Mouse (Mus musculus): ENCODE data around the gene Acvr1. TPM values are rescaled to one million over a fixed set of nuclear protein-coding genes. Genes with fewer than 3 reads are reported as not detected.

The Acvr1 gene
- total RNA-seq, 1 experiment from 2014 or later, result not detected

DNA sequence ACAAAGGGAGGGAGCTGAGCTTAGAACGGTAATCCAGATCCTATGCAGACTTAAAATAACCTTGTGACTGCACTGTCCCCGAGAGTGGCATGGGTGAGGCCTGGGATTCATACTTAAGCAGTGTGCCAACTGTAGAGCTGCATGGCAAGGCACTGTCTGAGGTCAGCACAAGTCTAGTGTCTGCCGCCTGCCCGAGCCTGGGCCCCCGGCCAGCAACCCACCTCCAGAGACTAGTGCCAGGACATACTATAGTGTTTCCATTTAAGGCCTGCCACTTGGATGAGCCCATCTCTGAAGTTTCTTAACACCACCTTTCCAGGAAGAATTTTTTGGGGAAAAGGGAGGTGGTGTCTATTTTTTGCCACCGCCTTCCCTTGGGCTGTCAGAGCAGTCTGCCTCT, 1.7 kb downstream of the Acvr1 start:
- ATAC-seq (ENCODE audit: extremely low read depth, insufficient number of reproducible peaks, low FRiP score, poor library complexity, severe bottlenecking), result no peak

DNA sequence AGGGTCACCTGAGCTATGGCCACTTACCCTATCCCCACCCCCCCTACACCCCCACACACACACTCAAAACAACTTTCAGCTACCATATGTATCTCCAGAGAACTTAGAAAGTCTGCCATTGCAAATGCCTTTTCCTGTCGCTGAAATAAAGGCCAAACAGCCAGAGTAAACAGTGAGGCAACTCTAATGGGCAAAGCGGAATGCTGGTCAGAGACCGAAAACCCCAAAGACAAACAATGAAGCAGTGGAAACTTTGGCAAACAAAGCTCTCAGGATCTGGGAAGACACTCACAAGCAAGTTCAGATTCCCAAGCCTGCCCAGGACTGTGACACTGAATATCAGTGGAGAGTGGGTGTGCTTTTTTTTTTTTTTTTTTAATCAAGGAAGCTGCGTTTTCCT, 4.8 kb downstream of the Acvr1 start:
- no peak for ATAC-seq (ENCODE audit: extremely low read depth, insufficient number of reproducible peaks, low FRiP score, poor library complexity, severe bottlenecking)

DNA sequence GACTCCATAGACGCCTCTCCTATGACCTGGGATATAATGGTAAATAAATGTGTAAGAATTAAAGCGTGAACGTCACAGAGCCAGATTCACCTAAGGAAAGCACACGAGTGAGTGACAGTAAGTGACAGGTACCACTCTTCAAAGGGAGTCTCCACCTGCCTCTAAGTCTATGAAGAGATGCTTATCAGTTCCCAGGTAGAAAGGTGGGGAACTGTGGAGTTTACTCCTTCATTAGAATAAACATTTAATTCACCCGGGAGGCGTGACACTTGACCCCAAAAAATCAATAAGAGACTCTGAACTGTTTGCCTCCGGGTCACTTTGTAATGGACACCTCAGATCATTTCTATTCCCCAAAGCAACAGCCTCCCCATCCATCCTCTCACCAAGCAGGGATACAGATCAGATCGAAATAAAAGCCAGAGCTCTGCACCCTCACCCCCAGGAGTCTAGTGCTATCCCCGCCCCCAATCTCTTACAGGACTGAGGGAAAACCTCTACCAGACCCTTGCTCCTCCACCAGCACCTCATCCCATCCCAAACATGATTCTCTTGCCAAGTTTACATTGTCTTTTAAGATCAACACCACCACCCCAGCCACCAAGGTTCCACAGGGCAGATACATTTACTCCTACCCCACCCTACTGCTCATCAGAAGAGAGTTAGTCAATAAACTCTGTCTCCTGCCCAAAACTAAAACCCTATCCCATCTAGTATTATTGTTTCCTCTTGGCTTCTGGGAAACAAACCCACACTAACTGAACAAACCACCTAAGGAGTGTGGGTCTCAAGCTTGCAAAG, 9.7 kb downstream of the Acvr1 start:
- no peak for ATAC-seq (ENCODE audit: extremely low read depth, insufficient number of reproducible peaks, low FRiP score, poor library complexity, severe bottlenecking)

DNA sequence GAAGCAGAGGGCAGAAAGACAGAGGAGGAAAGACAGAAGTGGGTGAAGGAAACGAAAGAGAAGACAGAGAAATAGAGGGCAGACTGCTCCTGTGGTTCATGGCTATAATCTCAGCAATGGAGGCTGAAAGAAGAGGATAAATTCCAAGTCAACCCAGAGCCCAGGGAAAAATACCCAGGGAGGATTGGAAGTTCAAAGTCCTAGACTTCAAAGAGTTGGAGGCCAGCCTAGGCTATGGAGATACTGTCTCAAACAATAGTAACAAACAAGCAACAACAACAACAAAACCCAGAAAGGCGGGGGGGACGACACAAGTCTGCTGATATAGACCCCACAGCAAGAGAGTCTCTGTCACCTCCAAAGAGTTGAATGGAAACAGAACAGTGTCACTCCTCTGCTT, 14.7 kb downstream of the Acvr1 start:
- ATAC-seq (ENCODE audit: extremely low read depth, insufficient number of reproducible peaks, low FRiP score, poor library complexity, severe bottlenecking), result no peak

DNA sequence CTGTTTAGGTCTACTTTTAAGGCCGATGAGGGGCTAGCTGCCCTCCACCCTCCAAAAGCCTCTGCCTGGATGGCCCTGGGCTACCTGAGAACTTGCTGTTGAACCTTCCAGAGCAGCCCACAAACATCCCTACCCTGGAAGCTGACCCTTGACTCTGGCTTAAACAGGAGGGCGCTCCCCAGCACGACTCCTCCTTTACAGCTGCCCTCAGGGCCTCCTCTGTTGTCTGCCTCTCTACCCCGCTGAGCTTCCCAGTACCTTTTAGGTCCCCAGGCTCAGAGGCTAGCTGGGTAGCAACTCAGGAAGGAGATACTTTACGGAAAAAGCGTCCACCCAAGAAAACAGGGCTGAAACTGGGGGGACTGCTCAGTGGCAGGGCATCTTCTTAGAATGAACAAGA, 15.1 kb downstream of the Acvr1 start:
- no peak for ATAC-seq (ENCODE audit: extremely low read depth, insufficient number of reproducible peaks, low FRiP score, poor library complexity, severe bottlenecking)

DNA sequence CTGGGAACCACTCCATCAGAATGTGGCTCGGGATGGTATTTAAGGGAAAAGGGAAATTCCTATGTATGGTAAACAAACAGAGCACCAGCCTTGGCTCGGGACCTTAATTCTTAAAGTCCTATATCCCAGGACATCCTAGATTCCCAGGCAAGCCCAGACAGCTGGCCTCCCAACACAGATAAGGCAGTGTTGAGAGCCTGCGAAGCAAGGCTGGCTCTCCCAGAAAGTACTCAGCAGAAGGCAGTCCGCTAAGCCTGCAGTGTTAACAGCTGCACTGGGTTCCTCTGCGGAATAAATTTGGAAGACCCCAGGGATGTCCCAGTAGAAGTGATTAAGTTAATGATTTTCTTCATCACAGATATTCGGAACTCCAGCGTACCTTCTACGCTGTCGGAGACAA, 16.5 kb downstream of the Acvr1 start:
- no peak for ATAC-seq (ENCODE audit: extremely low read depth, insufficient number of reproducible peaks, low FRiP score, poor library complexity, severe bottlenecking)

DNA sequence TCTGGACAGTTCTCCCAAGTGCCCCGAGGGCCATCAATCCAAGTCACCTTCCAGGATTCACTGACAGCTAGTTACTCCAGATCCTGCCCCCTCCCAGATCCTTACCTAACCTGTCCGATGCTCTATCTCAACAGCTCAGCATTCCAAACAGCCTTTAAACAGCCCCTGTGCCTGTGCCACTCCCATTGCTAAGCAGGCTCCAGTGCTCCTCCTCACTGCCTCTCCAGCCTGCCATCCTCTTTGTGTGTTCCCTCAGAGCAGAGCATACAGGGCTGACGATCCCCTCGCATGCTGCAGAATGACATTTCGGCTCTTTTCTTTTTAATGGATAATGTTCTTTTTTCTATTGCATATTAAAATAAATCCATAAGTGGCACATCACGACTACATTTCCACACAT, 17.0 kb downstream of the Acvr1 start:
- no peak for ATAC-seq (ENCODE audit: extremely low read depth, insufficient number of reproducible peaks, low FRiP score, poor library complexity, severe bottlenecking)

DNA sequence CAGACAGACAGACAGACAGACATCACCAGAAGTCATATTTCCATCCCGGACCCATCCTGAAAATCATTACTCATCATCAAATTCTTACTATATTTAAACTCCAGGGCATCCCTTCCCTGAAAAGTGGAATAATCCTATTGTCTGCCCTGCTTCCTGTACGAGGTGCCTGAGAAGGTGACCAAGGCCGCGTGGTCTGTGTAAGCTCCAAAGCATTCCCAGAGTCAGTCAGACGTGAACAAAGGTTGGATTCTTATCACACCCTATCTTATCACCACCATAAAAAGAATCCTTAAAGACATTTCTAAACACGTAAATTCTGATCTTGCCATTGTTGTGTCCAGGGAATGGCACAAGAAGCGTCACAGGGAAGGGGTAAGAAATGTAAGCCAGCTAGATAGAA, 18.0 kb downstream of the Acvr1 start:
- no peak for ATAC-seq (ENCODE audit: extremely low read depth, insufficient number of reproducible peaks, low FRiP score, poor library complexity, severe bottlenecking)

DNA sequence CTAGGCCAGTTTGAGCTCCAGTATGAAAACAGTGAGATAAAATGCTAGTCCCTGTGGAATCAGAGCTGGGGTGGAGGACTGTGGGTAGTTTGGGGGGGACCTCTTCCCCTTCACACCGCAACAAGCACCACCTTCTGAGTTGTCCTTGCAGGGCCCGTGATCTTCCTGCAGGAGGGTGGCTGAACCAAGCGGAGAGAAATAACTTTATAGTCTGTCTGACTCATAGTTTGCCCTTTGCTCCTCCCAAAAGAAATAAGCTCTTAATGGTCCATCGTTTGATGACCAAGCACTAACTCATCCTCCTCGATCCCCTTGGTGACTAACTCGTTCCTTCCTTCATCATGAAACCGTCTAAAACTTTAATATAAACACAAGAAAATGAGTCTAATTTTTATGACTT, 20.7 kb downstream of the Acvr1 start:
- ATAC-seq (ENCODE audit: extremely low read depth, insufficient number of reproducible peaks, low FRiP score, poor library complexity, severe bottlenecking), result no peak

DNA sequence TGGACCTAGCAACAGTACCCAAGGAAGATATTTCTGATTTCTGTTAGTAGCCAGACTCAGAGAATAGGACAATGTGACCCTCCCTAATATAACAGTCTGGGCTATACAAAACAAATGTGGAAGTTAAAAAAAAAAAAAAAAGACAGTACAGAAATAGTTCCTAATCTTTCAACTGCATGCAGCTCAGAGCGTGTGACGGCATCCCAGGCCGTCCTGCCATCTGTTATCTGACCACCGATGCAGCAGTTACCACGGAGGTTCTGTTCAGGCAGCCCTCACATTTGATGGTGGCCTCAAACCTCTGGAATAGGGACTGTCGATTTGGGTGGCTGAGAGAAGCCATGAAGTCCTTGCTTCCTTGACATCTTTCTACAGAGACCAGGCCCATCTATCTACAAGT, 22.6 kb downstream of the Acvr1 start:
- no peak for ATAC-seq (ENCODE audit: extremely low read depth, insufficient number of reproducible peaks, low FRiP score, poor library complexity, severe bottlenecking)

DNA sequence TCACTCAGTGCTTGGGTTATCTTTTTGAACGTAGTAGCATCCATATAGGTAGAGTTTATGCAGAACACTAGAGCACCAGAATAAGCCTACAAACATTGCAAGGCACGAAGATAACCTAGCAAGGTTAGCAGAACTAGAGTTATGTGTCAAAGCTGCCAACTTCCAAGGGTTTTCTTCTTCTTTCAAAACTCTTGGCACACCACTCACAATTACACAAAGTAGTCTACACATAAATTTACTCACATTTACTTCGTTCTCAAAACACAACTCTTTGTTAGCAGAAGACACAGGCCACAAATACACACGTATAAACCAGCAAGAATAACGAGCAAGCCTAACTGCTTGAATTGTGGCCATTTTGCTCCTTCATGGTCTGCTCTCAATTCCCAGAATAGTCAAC, 23.7 kb downstream of the Acvr1 start:
- no peak for ATAC-seq (ENCODE audit: extremely low read depth, insufficient number of reproducible peaks, low FRiP score, poor library complexity, severe bottlenecking)

DNA sequence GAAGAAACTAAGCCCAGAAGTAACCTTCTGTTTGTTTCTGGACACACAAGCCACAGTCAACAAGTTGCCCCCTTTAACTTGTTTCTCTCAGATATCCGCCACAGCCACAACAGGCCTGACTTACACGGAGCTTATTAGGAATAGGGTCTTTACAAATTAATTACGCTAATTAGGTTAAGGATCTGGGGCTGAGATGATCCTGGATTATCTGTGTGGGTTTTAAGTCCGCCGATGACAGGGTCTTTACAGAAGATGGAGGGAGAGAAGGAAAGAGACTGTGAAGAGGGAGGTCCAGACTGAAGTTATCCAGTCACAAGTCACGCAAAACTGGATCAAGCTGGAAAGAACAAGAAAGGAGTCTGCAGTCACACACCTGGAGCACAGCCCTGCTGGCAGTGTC, 28.8 kb downstream of the Acvr1 start:
- no peak for ATAC-seq (ENCODE audit: extremely low read depth, insufficient number of reproducible peaks, low FRiP score, poor library complexity, severe bottlenecking)

DNA sequence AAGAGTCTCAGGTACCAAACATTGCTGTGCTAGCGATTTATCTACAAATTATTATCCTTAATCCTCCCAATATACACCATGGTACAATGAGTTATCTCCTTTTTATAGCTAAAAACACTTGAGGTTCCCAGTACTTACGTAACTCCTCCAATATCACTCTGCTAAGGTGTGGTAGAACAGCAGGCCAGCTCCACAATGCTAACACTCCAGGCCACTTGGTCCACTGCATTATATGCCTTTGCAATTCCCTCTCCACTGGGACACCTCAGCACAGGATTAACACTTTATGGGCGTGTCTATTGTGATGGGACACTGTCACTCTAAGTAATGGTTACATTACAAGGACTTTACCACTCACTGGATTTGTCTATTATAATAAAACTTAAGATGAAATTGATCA, 30.2 kb downstream of the Acvr1 start:
- no peak for ATAC-seq (ENCODE audit: extremely low read depth, insufficient number of reproducible peaks, low FRiP score, poor library complexity, severe bottlenecking)

DNA sequence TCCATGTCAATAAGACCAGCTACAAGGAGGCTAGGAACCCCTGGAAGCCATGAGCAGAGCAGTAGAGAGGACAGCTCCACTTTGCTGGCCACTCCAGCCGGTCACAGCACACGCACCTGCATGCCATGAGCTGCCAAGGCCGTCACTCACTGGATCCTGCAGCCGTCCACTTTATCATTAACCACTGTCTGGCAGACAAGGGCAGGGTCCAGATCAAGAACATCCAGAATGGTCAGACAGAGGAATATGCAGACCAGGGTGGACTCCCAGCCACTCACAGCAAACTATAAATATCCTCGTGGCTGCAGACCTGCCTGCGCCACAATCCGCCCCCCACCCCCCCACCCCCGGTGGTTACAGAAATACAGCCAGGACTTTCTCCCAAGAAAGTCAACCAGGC, 31.7 kb downstream of the Acvr1 start:
- no peak for ATAC-seq (ENCODE audit: extremely low read depth, insufficient number of reproducible peaks, low FRiP score, poor library complexity, severe bottlenecking)

DNA sequence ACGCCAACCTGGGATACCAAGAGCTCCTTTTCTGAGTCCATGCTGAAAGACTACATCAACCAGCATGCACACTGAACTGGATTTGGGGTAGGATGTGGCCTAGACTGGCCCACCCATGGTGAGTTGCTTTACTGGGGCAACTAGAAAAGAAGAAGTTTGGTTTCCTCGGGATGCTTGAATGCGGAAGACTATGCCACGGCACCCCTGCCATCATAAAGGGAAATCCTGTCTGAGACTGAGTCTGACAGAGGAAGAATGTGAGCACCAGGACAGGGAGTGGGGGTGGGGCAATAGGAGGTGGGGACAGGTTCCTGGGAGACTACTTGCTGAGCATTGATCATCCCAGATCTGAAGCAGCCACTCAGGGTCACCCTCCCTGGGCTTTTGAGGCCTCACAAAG, 32.6 kb downstream of the Acvr1 start:
- ATAC-seq (ENCODE audit: extremely low read depth, insufficient number of reproducible peaks, low FRiP score, poor library complexity, severe bottlenecking), result no peak

DNA sequence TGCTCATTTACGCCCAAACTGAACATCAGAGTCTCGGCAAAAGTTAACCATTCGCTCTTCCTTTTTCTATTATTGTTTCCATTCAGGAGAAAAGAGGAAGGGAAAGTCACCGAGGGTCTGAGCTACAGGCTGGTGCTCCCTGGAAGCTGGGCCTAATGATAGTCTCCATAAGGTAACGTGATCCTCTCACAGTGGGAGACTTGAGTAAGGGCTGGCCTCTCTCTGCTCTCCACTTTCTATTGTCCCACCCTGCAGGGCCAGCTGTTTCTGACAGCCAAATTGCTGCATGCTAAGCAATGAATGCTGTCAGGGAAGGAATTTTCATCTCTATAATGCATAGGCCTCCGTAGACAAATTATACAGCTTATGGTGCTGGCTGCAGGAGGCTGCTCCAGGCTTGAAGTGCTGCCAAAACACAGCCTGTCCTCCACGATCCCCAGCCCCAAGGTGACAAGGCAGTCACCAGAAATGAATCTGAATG, 33.4 kb downstream of the Acvr1 start:
- no peak for ATAC-seq (ENCODE audit: extremely low read depth, insufficient number of reproducible peaks, low FRiP score, poor library complexity, severe bottlenecking)

DNA sequence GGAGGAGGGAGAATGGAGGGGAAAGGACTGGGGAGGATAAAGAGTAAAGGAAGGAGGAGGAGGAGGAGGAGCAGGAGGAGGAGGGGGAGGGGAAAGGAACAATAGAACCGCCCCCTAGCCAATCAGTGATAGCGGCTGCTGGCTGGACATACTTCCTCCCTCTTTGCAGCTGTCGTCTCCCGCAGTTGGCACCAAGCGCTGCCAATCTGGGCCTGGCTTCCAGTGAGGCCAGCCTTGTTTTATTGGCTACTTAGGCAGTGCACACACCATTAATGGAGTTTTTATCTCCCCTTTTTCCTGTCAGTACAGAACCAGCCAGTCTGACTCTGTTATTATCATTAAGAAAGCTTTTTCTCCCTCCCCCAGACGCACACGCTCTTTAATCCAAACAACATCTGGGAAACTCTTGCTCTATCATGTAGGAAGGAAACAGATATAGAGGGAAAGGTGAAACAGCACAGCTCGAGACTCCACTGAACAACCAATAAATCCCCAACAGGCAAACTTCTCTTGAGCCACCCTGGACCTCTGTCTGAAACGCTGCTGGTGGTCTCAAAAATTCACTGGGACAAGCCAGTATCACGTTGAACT, 34.6 kb downstream of the Acvr1 start:
- no peak for ATAC-seq (ENCODE audit: extremely low read depth, insufficient number of reproducible peaks, low FRiP score, poor library complexity, severe bottlenecking)

DNA sequence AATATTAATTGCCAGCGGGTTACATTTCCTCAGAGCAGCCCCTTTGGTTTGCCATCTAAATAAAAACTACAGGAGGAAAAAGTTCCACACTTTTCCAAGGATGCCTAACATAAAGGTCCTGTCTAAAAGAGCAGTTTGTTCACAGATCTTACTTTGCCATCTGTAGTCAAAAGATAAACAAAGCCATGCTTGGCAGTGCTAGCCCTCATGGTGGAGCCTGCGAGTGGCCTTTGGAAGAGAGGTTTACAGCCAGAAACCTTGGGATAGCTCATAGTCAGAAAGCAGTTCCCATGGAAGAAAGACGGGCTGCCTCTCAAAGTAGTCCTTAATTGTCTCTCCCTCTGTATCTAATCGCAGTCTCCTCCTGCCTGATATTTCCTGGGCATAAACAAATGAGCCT, 36.4 kb downstream of the Acvr1 start:
- ATAC-seq (ENCODE audit: extremely low read depth, insufficient number of reproducible peaks, low FRiP score, poor library complexity, severe bottlenecking), result no peak

DNA sequence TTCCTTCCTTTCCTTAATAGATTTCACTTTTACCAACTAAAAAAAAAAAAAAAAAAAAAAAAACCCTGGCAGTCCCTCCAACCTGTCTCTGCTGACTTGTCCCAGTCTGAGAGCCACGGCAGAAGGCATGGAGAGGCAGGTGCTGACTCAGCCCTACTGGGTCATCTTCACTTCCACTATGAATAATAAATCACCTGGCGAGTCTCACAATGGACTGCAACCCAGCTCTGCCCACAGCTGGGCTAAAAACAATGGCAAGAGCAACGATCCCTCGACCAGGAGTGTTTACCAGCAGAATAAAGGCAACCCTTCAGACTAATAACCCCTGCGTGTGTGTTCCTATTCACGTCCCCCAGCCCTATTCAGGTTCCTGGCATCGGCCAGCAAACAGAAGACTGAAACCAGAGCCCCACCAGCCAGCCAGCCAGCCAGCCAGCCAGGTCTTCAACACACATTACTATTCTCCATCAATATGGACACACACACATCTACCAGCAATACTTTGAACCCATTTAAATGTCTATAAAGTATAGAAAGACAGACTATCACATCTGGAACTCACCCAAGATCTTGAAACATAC, 37.0 kb downstream of the Acvr1 start:
- ATAC-seq (ENCODE audit: extremely low read depth, insufficient number of reproducible peaks, low FRiP score, poor library complexity, severe bottlenecking), result no peak

DNA sequence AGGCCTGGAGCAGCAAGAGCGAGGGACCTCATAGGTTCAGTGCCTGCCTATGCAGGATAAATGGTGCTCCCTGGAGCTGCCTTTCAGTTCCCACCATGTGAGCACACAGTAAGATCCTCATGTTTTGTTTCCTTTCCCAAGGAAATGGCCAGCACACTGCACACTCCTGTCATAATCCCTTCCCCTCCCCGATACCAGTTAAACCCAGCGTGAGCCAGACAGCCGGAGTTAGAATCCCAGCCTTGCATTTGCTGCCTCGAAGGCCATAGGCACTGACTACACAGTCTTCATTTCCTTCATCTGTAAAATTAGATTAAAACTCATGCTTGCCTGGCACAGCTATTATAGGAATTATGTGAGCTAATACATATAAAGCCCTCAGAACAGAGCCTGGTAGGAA, 37.6 kb downstream of the Acvr1 start:
- no peak for ATAC-seq (ENCODE audit: extremely low read depth, insufficient number of reproducible peaks, low FRiP score, poor library complexity, severe bottlenecking)

Data from neutrophil, adult 5-6 weeks (primary cell).